Mouse (Mus musculus) MEL (cell line): ENCODE data around the gene Mbd6. TPM values are rescaled to one million over a fixed set of nuclear protein-coding genes. Genes with fewer than 3 reads are reported as not detected.
A peak's percentile ranks its signal among the peaks of the same experiment; 100 is the strongest.

Source experiments
- DNase-seq: peaks from one replicate; pipeline ENCODE4 v3.0.0; 2011; ENCODE audit warnings: low read depth, low spot score
- H3K27ac ChIP-seq: 2 replicates; pipeline ENCODE4 v1.5.1; 2012; ENCODE audit warnings: low read depth, mild to moderate bottlenecking, control low read depth, low read length, moderate library complexity; ENCODE audit not compliant: control insufficient read depth
- H3K27me3 ChIP-seq, 2 experiments: fragments of 150-350 bp in 1 of 2; sonication (generic) in 1 of 2; 2 replicates each; pipeline ENCODE4 v1.6.1; 2012; ENCODE audit warnings: low read length in 2 of 2, mild to moderate bottlenecking in 2 of 2, improper control_type of control experiment in 1 of 2, moderate library complexity in 1 of 2; ENCODE audit not compliant: insufficient read depth in 2 of 2, control insufficient read depth in 1 of 2
- H3K36me3 ChIP-seq, 2 experiments: 2 replicates each; pipeline ENCODE4 v1.6.1; 2012 to 2014; ENCODE audit warnings: low read length in 2 of 2, improper control_type of control experiment in 1 of 2, inconsistent platforms in 1 of 2, mild to moderate bottlenecking in 1 of 2; ENCODE audit not compliant: insufficient read depth in 2 of 2, control insufficient read depth in 1 of 2
- H3K4me1 ChIP-seq, 2 experiments: fragments of 150-350 bp in 1 of 2; sonication (generic) in 1 of 2; 2 replicates each; pipeline ENCODE4 v1.6.1; 2012; ENCODE audit warnings: low read length in 2 of 2, improper control_type of control experiment in 1 of 2, mild to moderate bottlenecking in 1 of 2; ENCODE audit not compliant: insufficient read depth in 2 of 2, control insufficient read depth in 1 of 2
- H3K4me3 ChIP-seq, 2 experiments: fragments of 150-350 bp in 1 of 2; sonication (generic) in 1 of 2; 2 replicates each; pipeline ENCODE4 v1.5.1; 2012; ENCODE audit warnings: low read depth in 2 of 2, low read length in 2 of 2, mild to moderate bottlenecking in 2 of 2, moderate library complexity in 2 of 2, control low read depth in 1 of 2, improper control_type of control experiment in 1 of 2; ENCODE audit not compliant: control insufficient read depth in 1 of 2, insufficient read depth in 1 of 2
- H3K79me2 ChIP-seq: 2 replicates; pipeline ENCODE4 v1.6.1; 2012; ENCODE audit warnings: mild to moderate bottlenecking, low read length, moderate library complexity; ENCODE audit not compliant: control insufficient read depth, poor library complexity, insufficient read depth
- H3K9ac ChIP-seq: 2 replicates; pipeline ENCODE4 v1.6.1; 2012; ENCODE audit warnings: low read depth, mild to moderate bottlenecking, control low read depth, low read length, moderate library complexity; ENCODE audit not compliant: control insufficient read depth, poor library complexity, severe bottlenecking
- H3K9me3 ChIP-seq: fragments of 150-350 bp; sonication (generic); replicated peaks from 2 replicates; pipeline ENCODE4 v1.6.1; 2012; ENCODE audit warnings: mild to moderate bottlenecking, low read length, improper control_type of control experiment, moderate library complexity; ENCODE audit not compliant: insufficient read depth
- BHLHE40 ChIP-seq: IDR thresholded peaks from 2 replicates; pipeline ENCODE4 v1.6.1; 2012; ENCODE audit warnings: low read depth, mild to moderate bottlenecking, inconsistent platforms, low read length, improper control_type of control experiment, borderline replicate concordance
- CHD1 ChIP-seq: IDR thresholded peaks from 2 replicates; pipeline ENCODE4 v1.6.1; 2012; ENCODE audit warnings: low read depth, mild to moderate bottlenecking, inconsistent platforms, low read length, improper control_type of control experiment
- CHD2 ChIP-seq: IDR thresholded peaks from 2 replicates; pipeline ENCODE4 v1.6.1; 2011; ENCODE audit warnings: low read length, improper control_type of control experiment
- CTCF ChIP-seq, 3 experiments: IDR thresholded peaks in 2 of 3; conservative IDR thresholded peaks in 1 of 3; 2 replicates each; pipeline ENCODE4 v1.5.1; 2011 to 2012; ENCODE audit warnings: low read length in 3 of 3, low read depth in 2 of 3, mild to moderate bottlenecking in 2 of 3, improper control_type of control experiment in 1 of 3, inconsistent platforms in 1 of 3, mixed read lengths in 1 of 3, moderate library complexity in 1 of 3; ENCODE audit not compliant: control insufficient read depth in 1 of 3, insufficient read depth in 1 of 3, poor library complexity in 1 of 3, severe bottlenecking in 1 of 3
- ETS1 ChIP-seq: IDR thresholded peaks from 2 replicates; pipeline ENCODE4 v1.6.1; 2012; ENCODE audit warnings: low read depth, mild to moderate bottlenecking, inconsistent platforms, low read length, improper control_type of control experiment, moderate library complexity
- JUND ChIP-seq: IDR thresholded peaks from 2 replicates; pipeline ENCODE4 v1.6.1; 2011; ENCODE audit warnings: low read depth, mild to moderate bottlenecking, improper control_type of control experiment, low read length
- KAT2A ChIP-seq: conservative IDR thresholded peaks from 2 replicates; pipeline ENCODE4 v1.6.1; 2012; ENCODE audit warnings: low read depth, low read length, improper control_type of control experiment, inconsistent platforms
- MAFK ChIP-seq: IDR thresholded peaks from 2 replicates; pipeline ENCODE4 v1.6.1; 2011; ENCODE audit warnings: low read depth, mild to moderate bottlenecking, low read length, improper control_type of control experiment, borderline replicate concordance
- MXI1 ChIP-seq: IDR thresholded peaks from 2 replicates; pipeline ENCODE4 v1.6.1; 2011; ENCODE audit warnings: mild to moderate bottlenecking, low read depth, low read length, improper control_type of control experiment
- MYB ChIP-seq: IDR thresholded peaks from 2 replicates; pipeline ENCODE4 v1.6.1; 2011; ENCODE audit warnings: mild to moderate bottlenecking, low read depth, low read length, improper control_type of control experiment
- NELFE ChIP-seq: IDR thresholded peaks from 2 replicates; pipeline ENCODE4 v1.6.1; 2011; ENCODE audit warnings: low read depth, low read length, improper control_type of control experiment
- NRF1 ChIP-seq: IDR thresholded peaks from 2 replicates; pipeline ENCODE4 v1.6.1; 2014; ENCODE audit warnings: low read depth, mild to moderate bottlenecking, inconsistent platforms, low read length, improper control_type of control experiment, moderate library complexity; ENCODE audit not compliant: poor library complexity, insufficient read depth, severe bottlenecking
- POLR2A ChIP-seq, 2 experiments: IDR thresholded peaks; 2 replicates each; pipeline ENCODE4 v1.6.1; 2011 to 2012; ENCODE audit warnings: low read length in 2 of 2, mild to moderate bottlenecking in 2 of 2, control low read depth in 1 of 2, improper control_type of control experiment in 1 of 2, low read depth in 1 of 2, moderate library complexity in 1 of 2; ENCODE audit not compliant: control insufficient read depth in 1 of 2, insufficient read depth in 1 of 2, poor library complexity in 1 of 2
- POLR2AphosphoS2 ChIP-seq: IDR thresholded peaks from 2 replicates; pipeline ENCODE4 v1.6.1; 2011; ENCODE audit warnings: low read length, improper control_type of control experiment
- RCOR1 ChIP-seq: IDR thresholded peaks from 2 replicates; pipeline ENCODE4 v1.6.1; 2012; ENCODE audit warnings: low read depth, mild to moderate bottlenecking, inconsistent platforms, low read length, improper control_type of control experiment
- SMC3 ChIP-seq: IDR thresholded peaks from 2 replicates; pipeline ENCODE4 v1.6.1; 2011; ENCODE audit warnings: low read depth, low read length, improper control_type of control experiment
- TAL1 ChIP-seq: IDR thresholded peaks from 2 replicates; pipeline ENCODE4 v1.6.1; 2012; ENCODE audit warnings: mild to moderate bottlenecking, inconsistent platforms, low read length, moderate library complexity, mixed read lengths
- ZKSCAN1 ChIP-seq: IDR thresholded peaks from 2 replicates; pipeline ENCODE4 v1.6.1; 2012; ENCODE audit warnings: low read depth, mild to moderate bottlenecking, inconsistent platforms, low read length, improper control_type of control experiment, moderate library complexity
- ZMIZ1 ChIP-seq: IDR thresholded peaks from 2 replicates; pipeline ENCODE4 v1.6.1; 2012; ENCODE audit warnings: low read depth, mild to moderate bottlenecking, inconsistent platforms, low read length, improper control_type of control experiment, moderate library complexity
- polyA plus RNA-seq, 2 experiments: library from polyadenylated mRNA; stranded (reverse) in 1 of 2; unstranded in 1 of 2; fragments of >175 nt in 1 of 2; fragments of >200 nt in 1 of 2; gene quantifications; 2 replicates each; pipeline versions ENCODE4 v1.2.1 to v1.2.4; 2012; ENCODE audit warnings: low replicate concordance in 2 of 2, low read depth in 1 of 2; ENCODE audit not compliant: insufficient read length in 2 of 2, insufficient read depth in 1 of 2, missing spikeins in 1 of 2
- total RNA-seq: library from RNA; depleted of rRNA; stranded (reverse); fragments of 300-350 nt; gene quantifications from 2 replicates; pipeline ENCODE4 v1.2.3, GENCODE M21; 2012

Gene Mbd6
- total and polyA plus RNA-seq, 3 experiments: 4.2 to 44.8 TPM; not detected in 1

DNA sequence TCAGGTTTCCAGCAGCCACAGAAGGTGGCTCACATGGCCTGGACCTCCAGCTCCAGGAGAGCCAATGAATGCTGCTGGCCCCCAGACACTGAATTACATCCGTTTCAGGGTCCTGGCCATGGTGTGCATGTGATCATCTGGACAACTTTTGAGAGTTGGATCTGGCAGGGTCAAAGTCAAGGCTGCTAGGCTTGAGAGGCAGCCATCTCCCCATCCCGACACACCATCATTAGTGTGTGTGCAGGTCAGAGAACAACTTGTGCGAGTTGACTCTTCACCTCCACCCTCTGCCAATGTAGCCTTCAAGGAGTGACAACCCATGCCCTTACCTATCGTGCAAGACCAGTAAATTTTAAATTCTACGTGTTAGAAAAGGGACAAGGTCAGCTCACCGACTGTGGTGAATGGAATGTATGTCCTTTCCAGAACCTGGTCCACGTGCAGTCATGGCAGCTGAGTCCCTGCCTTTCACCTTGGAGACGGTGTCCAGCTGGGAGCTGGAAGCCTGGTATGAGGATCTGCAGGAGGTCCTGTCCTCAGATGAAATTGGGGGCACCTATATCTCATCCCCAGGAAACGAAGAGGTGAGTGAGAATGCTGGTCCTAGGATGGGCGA, 6.2 kb upstream of the Mbd6 start:
- Histone ChIP-seq H3K27me3 (no peaks in the 10 kb centered on the region), H3K36me3 (peaks cover 16 to 18% of the 10 kb centered on the region in 2 experiments), H3K9me3 (no peaks in the 10 kb centered on the region), H3K79me2 (peaks cover 32% of the 10 kb centered on the region), H3K27ac (peak overlapping the region; percentile 49), H3K4me3 (no peak overlapping the region), H3K4me1 (peaks cover 0 to 16% of the 10 kb centered on the region in 2 experiments; a peak in 2 of 4 replicates), H3K9ac (no peak overlapping the region)
- DNase-seq: no peak
- TF ChIP-seq MXI1: no peak
- TF ChIP-seq POLR2AphosphoS2: peak; percentile 71
- no peak for TF ChIP-seq ETS1
- TF ChIP-seq NRF1: no peak
- no peak for TF ChIP-seq ZKSCAN1
- TF ChIP-seq KAT2A: no peak
- no peak for TF ChIP-seq TAL1
- peak; percentile 17; the same call in 1 of the 2 replicates for TF ChIP-seq ZMIZ1
- TF ChIP-seq SMC3: peak; percentile 13; the same call in 1 of the 2 replicates
- no peak for TF ChIP-seq CTCF (IDR thresholded peaks at IDR 0.05 in 2 of 3, conservative IDR thresholded peaks at IDR 0.05 in 1 of 3; ENCODE audit: control insufficient read depth in 1 of 3, insufficient read depth in 1 of 3, low read depth in 2 of 3, low read length in 3 of 3, poor library complexity in 1 of 3, severe bottlenecking in 1 of 3)
- peak in 1 of 2 experiments; percentile 55; a peak in 2 of 4 replicates for TF ChIP-seq POLR2A (IDR thresholded peaks at IDR 0.05; ENCODE audit: control insufficient read depth in 1 of 2, insufficient read depth in 1 of 2, low read depth in 1 of 2, low read length in 2 of 2, poor library complexity in 1 of 2)
- TF ChIP-seq CHD1: no peak
- TF ChIP-seq MAFK: no peak

DNA sequence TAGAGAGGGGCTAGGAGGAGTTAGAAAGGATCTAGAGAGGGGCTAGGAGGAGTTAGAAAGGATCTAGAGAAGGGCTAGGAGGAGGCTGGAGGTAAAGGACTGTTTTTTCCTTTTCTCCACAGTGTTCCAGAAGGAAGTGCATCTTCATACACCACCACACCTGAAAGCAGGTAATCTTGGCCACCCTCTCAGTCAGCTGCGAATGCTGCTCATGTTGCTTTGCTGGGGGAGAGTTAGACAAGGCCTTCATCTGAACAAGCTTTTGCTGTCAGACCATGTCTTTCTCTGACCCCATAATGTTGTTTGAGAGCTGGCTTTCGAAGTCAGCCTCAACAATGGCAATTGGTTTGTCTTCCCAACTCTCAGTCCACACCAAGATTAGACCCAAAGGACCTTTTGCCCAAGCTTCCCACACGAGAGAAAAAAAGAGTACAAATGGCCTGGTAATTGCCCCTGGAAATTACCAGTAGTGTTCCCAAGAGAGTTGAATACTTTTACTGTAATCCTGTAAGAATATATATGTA, 4.8 kb upstream of the Mbd6 start:
- H3K27me3 ChIP-seq: no peaks in the 10 kb centered on the region
- peaks cover 18% of the 10 kb centered on the region in 2 experiments for H3K36me3 ChIP-seq
- peaks cover 37% of the 10 kb centered on the region for H3K79me2 ChIP-seq
- H3K9me3 ChIP-seq: no peaks in the 10 kb centered on the region
- DNase-seq: no peak
- peaks cover 0 to 20% of the 10 kb centered on the region in 2 experiments; a peak in 2 of 4 replicates for H3K4me1 ChIP-seq
- H3K9ac ChIP-seq: peak overlapping the region; percentile 92
- TF ChIP-seq POLR2AphosphoS2 (peak; percentile 46), ZMIZ1 (peak; percentile 87; the same call in 1 of the 2 replicates), CHD1 (peak; percentile 44; the same call in 1 of the 2 replicates), CHD2 (no peak), JUND (no peak), RCOR1 (no peak), ZKSCAN1 (no peak), NELFE (peak; percentile 22; the same call in 1 of the 2 replicates), BHLHE40 (0 out of 2 replicates have a peak, but pooled peaks have one; percentile 10), MAFK (no peak), MYB (0 out of 2 replicates have a peak, but pooled peaks have one; percentile 30), SMC3 (no peak; the same call in 1 of the 2 replicates)
- TF ChIP-seq, all 39 proteins: peak for 6
- Histone ChIP-seq H3K4me3 (peak overlapping the region; percentile 10 to 30; a peak in 2 of 4 replicates), H3K27ac (peak overlapping the region; percentile 97)
